Mouse (Mus musculus) brain, embryonic 14.5 days (tissue): ENCODE measurements around the gene Dedd2.

Experiments used
- CTCF ChIP-seq: fragments of 200-500 bp; IDR thresholded peaks from 2 replicates; pipeline ENCODE4 v1.5.1; 2012; ENCODE audit warnings: inconsistent platforms, mild to moderate bottlenecking, moderate library complexity, borderline replicate concordance; ENCODE audit not compliant: insufficient read depth, insufficient read length; ENCODE audit errors: extremely low read depth
- POLR2A ChIP-seq: fragments of 200-500 bp; IDR thresholded peaks from 2 replicates; pipeline ENCODE4 v1.6.1; 2012; ENCODE audit warnings: mild to moderate bottlenecking, inconsistent platforms, borderline replicate concordance; ENCODE audit not compliant: poor library complexity, insufficient read depth, insufficient read length, severe bottlenecking; ENCODE audit errors: extremely low read depth

DNA sequence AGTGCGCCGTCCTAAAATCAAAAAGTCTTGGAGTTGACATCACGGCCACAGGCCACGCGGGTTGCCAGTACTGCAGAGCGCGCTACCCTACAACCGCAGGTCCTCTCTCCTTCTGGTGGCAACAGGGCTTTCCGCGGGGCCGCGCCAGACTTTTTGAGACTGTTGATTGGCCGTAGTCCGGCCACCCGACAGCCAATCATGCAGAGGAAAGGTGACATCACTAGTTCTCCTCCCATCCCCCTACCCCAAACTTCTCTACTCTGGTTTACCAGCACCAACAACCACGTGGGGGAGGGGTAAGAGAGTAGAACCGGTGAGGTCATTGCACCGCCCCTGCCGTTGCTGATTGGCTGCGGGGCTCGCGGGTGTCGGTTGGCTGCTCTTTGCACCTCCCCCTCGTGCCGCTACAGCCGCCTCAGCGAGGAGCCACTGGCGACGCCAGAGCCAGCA is 46.9 kb upstream of the Dedd2 start, which contains the start of gene Cic:
- TF ChIP-seq CTCF (0 out of 2 replicates have a peak, but pooled peaks have one; percentile 3), POLR2A (no peak)
